Mouse (Mus musculus): Measurements from ENCODE around the gene Fcgr4. TPM values are rescaled to one million over a fixed set of nuclear protein-coding genes. Genes with fewer than 3 reads are reported as not detected.

Fcgr4 gene
- total and polyA plus RNA-seq, 3 experiments: 0.70 to 1.4 (median 1.2) TPM

DNA sequence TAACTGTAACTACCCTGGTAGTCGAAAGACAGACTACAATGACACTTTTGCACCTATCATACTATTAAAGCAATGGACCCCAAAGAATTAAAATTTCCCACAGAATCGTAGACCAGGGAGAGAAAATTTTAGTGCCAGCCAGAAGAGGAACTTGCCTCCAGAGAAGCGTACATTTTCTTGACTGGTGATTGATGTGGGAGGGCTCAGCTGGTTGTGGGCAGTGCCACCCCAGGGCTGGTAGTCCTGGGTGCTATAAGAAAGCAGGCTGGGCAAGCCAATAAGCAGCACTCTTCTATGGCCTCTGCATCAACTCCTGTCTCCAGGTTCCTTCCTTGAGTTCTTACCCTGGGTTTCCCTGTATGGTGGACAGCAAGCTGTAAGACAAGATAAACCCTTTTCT is 33.6 kb upstream of the Fcgr4 start:
- 76% methylated on average over 3 of the region's 3 CpGs for WGBS
- Histone ChIP-seq H3K79me2 (replicated peaks; ENCODE audit: control insufficient read depth, insufficient read depth, low read length) (no peaks in the 10 kb centered on the region), H3K4me3 (no peak overlapping the region), H3K4me1 (ENCODE audit: control insufficient read depth, insufficient read depth, low read length) (no peaks in the 10 kb centered on the region), H3K9ac (ENCODE audit: low read depth, low read length) (no peak overlapping the region), H3K36me3 (ENCODE audit: control insufficient read depth, insufficient read depth, low read length) (no peaks in the 10 kb centered on the region), H3K27me3 (ENCODE audit: control insufficient read depth, insufficient read depth, low read length) (no peaks in the 10 kb centered on the region), H3K27ac (no peak overlapping the region)
- intact Hi-C loops (cut with DNase I): no loop called here
- DNase-seq: peak in 1 of 2 experiments; percentile 38
- TF ChIP-seq EP300 (IDR thresholded peaks at IDR 0.05; ENCODE audit: insufficient read depth, low read depth, low read length): no peak
- no peak for TF ChIP-seq POLR2A (IDR thresholded peaks at IDR 0.05; ENCODE audit: insufficient read depth, low read depth, low read length)
- no peak for TF ChIP-seq CTCF (IDR thresholded peaks at IDR 0.05)

DNA sequence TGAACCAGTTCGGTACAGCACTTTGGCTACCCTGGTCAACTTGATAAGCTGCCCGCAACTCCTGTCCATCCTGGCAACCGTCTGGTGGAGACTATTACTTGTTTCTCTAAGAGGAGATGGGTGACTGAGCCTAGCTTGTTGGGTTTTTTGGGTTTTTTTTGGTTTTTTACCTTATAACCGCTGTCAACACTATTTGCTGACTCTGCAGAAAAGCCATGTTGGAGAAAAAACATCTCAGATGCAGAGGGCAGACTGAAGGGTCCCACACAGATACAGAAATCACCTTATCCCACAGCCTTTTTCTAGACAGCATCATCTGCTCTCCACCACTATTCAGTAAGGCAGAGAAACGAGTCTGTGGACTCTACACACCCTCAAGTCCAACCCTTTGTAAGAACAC is 32.9 kb upstream of the Fcgr4 start:
- Histone ChIP-seq H3K36me3 (ENCODE audit: control insufficient read depth, insufficient read depth, low read length) (no peaks in the 10 kb centered on the region), H3K9ac (ENCODE audit: low read depth, low read length) (no peak overlapping the region), H3K27me3 (ENCODE audit: control insufficient read depth, insufficient read depth, low read length) (no peaks in the 10 kb centered on the region), H3K27ac (no peak overlapping the region), H3K79me2 (replicated peaks; ENCODE audit: control insufficient read depth, insufficient read depth, low read length) (no peaks in the 10 kb centered on the region), H3K4me1 (ENCODE audit: control insufficient read depth, insufficient read depth, low read length) (no peaks in the 10 kb centered on the region), H3K4me3 (no peak overlapping the region)
- WGBS: 78% methylated on average over 5 of the region's 5 CpGs
- no peak for TF ChIP-seq EP300 (IDR thresholded peaks at IDR 0.05; ENCODE audit: insufficient read depth, low read depth, low read length)
- TF ChIP-seq POLR2A (IDR thresholded peaks at IDR 0.05; ENCODE audit: insufficient read depth, low read depth, low read length): no peak
- TF ChIP-seq CTCF (IDR thresholded peaks at IDR 0.05): no peak
- intact Hi-C loops (cut with DNase I): no loop called here
- no peak for DNase-seq

DNA sequence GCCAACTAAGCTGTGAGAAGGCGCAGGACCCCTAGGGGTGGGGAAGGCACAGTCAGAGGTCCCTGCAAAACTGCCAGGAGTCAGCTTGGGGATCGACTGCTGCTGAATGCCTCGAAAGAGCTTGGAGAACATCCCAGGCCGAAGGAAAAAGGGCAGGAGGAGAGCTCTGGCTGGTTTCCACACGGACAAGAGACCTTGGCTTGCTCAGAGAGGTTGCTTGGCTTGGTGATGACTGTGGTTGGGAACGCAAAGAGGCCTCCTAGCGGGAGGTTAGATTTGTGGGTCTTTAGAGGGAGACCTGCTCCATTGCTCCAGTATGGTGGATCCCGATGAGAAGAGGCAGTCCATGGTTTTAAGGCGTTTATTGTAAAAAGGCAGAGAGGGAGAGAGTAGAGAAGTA is 29.1 kb upstream of the Fcgr4 start:
- DNase-seq: no peak
- H3K36me3 ChIP-seq (ENCODE audit: control insufficient read depth, insufficient read depth, low read length): no peaks in the 10 kb centered on the region
- H3K4me1 ChIP-seq (ENCODE audit: control insufficient read depth, insufficient read depth, low read length): no peaks in the 10 kb centered on the region
- H3K27me3 ChIP-seq (ENCODE audit: control insufficient read depth, insufficient read depth, low read length): no peaks in the 10 kb centered on the region
- no peak overlapping the region for H3K27ac ChIP-seq
- intact Hi-C loops (cut with DNase I): no loop called here
- no peak overlapping the region for H3K4me3 ChIP-seq
- TF ChIP-seq POLR2A (IDR thresholded peaks at IDR 0.05; ENCODE audit: insufficient read depth, low read depth, low read length): no peak
- no peak for TF ChIP-seq CTCF (IDR thresholded peaks at IDR 0.05)
- no peak for TF ChIP-seq EP300 (IDR thresholded peaks at IDR 0.05; ENCODE audit: insufficient read depth, low read depth, low read length)
- H3K79me2 ChIP-seq (replicated peaks; ENCODE audit: control insufficient read depth, insufficient read depth, low read length): no peaks in the 10 kb centered on the region
- WGBS: 65% methylated on average over 9 of the region's 9 CpGs
- H3K9ac ChIP-seq (ENCODE audit: low read depth, low read length): no peak overlapping the region

DNA sequence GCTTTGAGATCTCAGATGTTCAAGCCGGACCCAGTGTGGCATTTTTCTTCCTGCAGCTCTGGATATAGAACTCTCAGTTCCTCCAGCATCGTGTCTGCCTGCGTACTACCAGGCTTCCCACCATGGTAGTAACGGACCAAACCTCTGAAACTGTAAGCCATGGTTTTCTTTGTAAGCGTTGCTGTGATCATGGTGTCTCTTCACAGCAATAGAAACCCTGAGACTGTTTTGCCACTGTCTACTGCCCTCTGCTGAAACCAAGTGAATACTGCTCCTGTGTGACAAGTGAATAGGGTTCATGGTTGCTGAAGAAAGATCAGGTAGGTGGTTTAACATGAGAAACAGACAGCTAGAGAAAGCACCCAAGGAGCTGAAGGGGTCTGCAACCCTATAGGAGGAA is 26.2 kb upstream of the Fcgr4 start:
- WGBS: 46% methylated on average over 5 of the region's 5 CpGs
- Histone ChIP-seq H3K4me1 (ENCODE audit: control insufficient read depth, insufficient read depth, low read length) (no peaks in the 10 kb centered on the region), H3K36me3 (ENCODE audit: control insufficient read depth, insufficient read depth, low read length) (no peaks in the 10 kb centered on the region), H3K4me3 (no peak overlapping the region), H3K9ac (ENCODE audit: low read depth, low read length) (no peak overlapping the region), H3K27me3 (ENCODE audit: control insufficient read depth, insufficient read depth, low read length) (no peaks in the 10 kb centered on the region), H3K79me2 (replicated peaks; ENCODE audit: control insufficient read depth, insufficient read depth, low read length) (no peaks in the 10 kb centered on the region), H3K27ac (no peak overlapping the region)
- DNase-seq: peak in 1 of 2 experiments; percentile 30
- TF ChIP-seq POLR2A (IDR thresholded peaks at IDR 0.05; ENCODE audit: insufficient read depth, low read depth, low read length): no peak
- TF ChIP-seq CTCF (IDR thresholded peaks at IDR 0.05): peak; percentile 68
- TF ChIP-seq EP300 (IDR thresholded peaks at IDR 0.05; ENCODE audit: insufficient read depth, low read depth, low read length): no peak
- intact Hi-C loops (cut with DNase I): loop anchor here (1.0 kb wide), 1 partner anchor 91 kb away; no protein-coding TSS in a partner anchor

DNA sequence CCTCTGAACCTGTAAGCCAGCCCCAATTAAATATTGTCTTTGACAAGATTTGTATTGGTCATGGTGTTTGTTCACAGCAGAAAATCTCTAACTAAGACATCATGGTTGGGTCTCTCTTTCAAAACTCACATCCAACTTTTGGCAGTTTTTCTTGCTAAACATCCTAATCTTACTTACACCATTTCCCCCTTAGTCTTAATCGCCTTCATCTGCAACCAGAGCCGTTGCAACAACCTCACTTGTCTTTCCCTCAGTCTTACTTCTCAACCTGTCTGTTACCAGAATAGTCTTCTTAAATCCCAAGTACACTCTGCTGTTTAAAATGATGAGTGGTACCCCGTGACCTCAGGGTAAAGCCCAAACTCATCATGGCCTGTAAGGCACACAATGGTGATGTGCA is 22.7 kb upstream of the Fcgr4 start:
- no peak for DNase-seq
- no peak for TF ChIP-seq EP300 (IDR thresholded peaks at IDR 0.05; ENCODE audit: insufficient read depth, low read depth, low read length)
- TF ChIP-seq POLR2A (IDR thresholded peaks at IDR 0.05; ENCODE audit: insufficient read depth, low read depth, low read length): no peak
- no peak for TF ChIP-seq CTCF (IDR thresholded peaks at IDR 0.05)
- intact Hi-C loops (cut with DNase I): loop anchor here (1.0 kb wide), 1 partner anchor 95 kb away; no protein-coding TSS in a partner anchor
- Histone ChIP-seq H3K79me2 (replicated peaks; ENCODE audit: control insufficient read depth, insufficient read depth, low read length) (no peaks in the 10 kb centered on the region), H3K27me3 (ENCODE audit: control insufficient read depth, insufficient read depth, low read length) (no peaks in the 10 kb centered on the region), H3K27ac (no peak overlapping the region), H3K36me3 (ENCODE audit: control insufficient read depth, insufficient read depth, low read length) (no peaks in the 10 kb centered on the region), H3K4me3 (no peak overlapping the region), H3K9ac (ENCODE audit: low read depth, low read length) (no peak overlapping the region), H3K4me1 (ENCODE audit: control insufficient read depth, insufficient read depth, low read length) (no peaks in the 10 kb centered on the region)
- 65% methylated on average over 3 of the region's 3 CpGs for WGBS

GRCm38 (mm10) chr1:170996753-170997152 is 22.0 kb upstream of the Fcgr4 start:
- no peaks in the 10 kb centered on the region for H3K4me1 ChIP-seq (ENCODE audit: control insufficient read depth, insufficient read depth, low read length)
- no peak overlapping the region for H3K4me3 ChIP-seq
- TF ChIP-seq EP300 (IDR thresholded peaks at IDR 0.05; ENCODE audit: insufficient read depth, low read depth, low read length) (0 out of 2 replicates have a peak, but pooled peaks have one; percentile 18), POLR2A (IDR thresholded peaks at IDR 0.05; ENCODE audit: insufficient read depth, low read depth, low read length) (no peak), CTCF (IDR thresholded peaks at IDR 0.05) (peak; percentile 86)
- peak; percentile 56 to 64 for DNase-seq
- H3K27ac ChIP-seq: no peak overlapping the region
- H3K36me3 ChIP-seq (ENCODE audit: control insufficient read depth, insufficient read depth, low read length): no peaks in the 10 kb centered on the region
- intact Hi-C loops (cut with DNase I): loop anchor here (1.0 kb wide), 1 partner anchor 95 kb away; no protein-coding TSS in a partner anchor
- no peaks in the 10 kb centered on the region for H3K79me2 ChIP-seq (replicated peaks; ENCODE audit: control insufficient read depth, insufficient read depth, low read length)
- no peak overlapping the region for H3K9ac ChIP-seq (ENCODE audit: low read depth, low read length)
- 35% methylated on average over 3 of the region's 3 CpGs for WGBS
- no peaks in the 10 kb centered on the region for H3K27me3 ChIP-seq (ENCODE audit: control insufficient read depth, insufficient read depth, low read length)
